Comparison of ENCODE assay signal across 28 mouse cellular contexts in genomic region chr5:100438796-100439195, GRCm38 (mm10).
"Had no signal": no experiment of that assay in that cellular context is flagged by ENCODE, and none has a peak within 500 bp of the region (broad histone marks: within the 10 kb centered on the region; RNA-seq: fewer than 3 reads in every experiment).

No protein-coding gene starts in this region.

- H3K9me3 ChIP-seq: embryonic facial prominence, embryonic 10.5 days; embryonic facial prominence, embryonic 12.5 days; embryonic facial prominence, embryonic 13.5 days; embryonic facial prominence, embryonic 15.5 days; forebrain, embryonic 15.5 days had no signal

- H3K27me3 ChIP-seq: embryonic facial prominence, embryonic 12.5 days; embryonic facial prominence, embryonic 13.5 days; embryonic facial prominence, embryonic 15.5 days; forebrain, embryonic 12.5 days; forebrain, embryonic 13.5 days; forebrain, embryonic 15.5 days had no signal

- H3K27ac ChIP-seq: embryonic facial prominence, embryonic 10.5 days; embryonic facial prominence, embryonic 12.5 days; embryonic facial prominence, embryonic 13.5 days; embryonic facial prominence, embryonic 15.5 days; forebrain, embryonic 10.5 days; forebrain, embryonic 12.5 days; forebrain, embryonic 13.5 days; forebrain, embryonic 15.5 days; gastrocnemius, adult 2 months; heart, adult 2 months had no signal

- H3K9ac ChIP-seq: embryonic facial prominence, embryonic 12.5 days; embryonic facial prominence, embryonic 13.5 days; embryonic facial prominence, embryonic 15.5 days; forebrain, embryonic 12.5 days; forebrain, embryonic 13.5 days; forebrain, embryonic 15.5 days; forebrain, postnatal 0 days had no signal

- H3K4me2 ChIP-seq: embryonic facial prominence, embryonic 12.5 days; embryonic facial prominence, embryonic 13.5 days; embryonic facial prominence, embryonic 15.5 days; forebrain, embryonic 12.5 days; forebrain, embryonic 13.5 days; forebrain, embryonic 15.5 days had no signal

- H3K4me1 ChIP-seq: embryonic facial prominence, embryonic 10.5 days; embryonic facial prominence, embryonic 12.5 days; embryonic facial prominence, embryonic 13.5 days; embryonic facial prominence, embryonic 15.5 days; forebrain, embryonic 10.5 days; forebrain, embryonic 12.5 days; forebrain, embryonic 13.5 days; forebrain, embryonic 15.5 days had no signal

- DNase-seq: cerebellum, adult 2 months; cerebellum, adult 8-10 months; cerebellum, adult 9-10 months; cerebellum, adult 9-11 months; cerebellum, postnatal 10 days; cerebellum, postnatal 14 days; cerebellum, postnatal 25 days; cerebellum, postnatal 36 days; embryo, embryonic 11 days; forebrain, postnatal 0 days; gastrocnemius, adult 2 months; gastrocnemius, postnatal 10 days; gastrocnemius, postnatal 14 days; gastrocnemius, postnatal 25 days; gastrocnemius, postnatal 36 days; heart, adult 18-20 months; heart, adult 2 months had no signal

- ATAC-seq: forebrain, embryonic 13.5 days; forebrain, embryonic 14.5 days; forebrain, embryonic 15.5 days; forebrain, embryonic 16.5 days; forebrain, postnatal 0 days had no signal

- H3K4me3 ChIP-seq: embryonic facial prominence, embryonic 10.5 days; embryonic facial prominence, embryonic 12.5 days; embryonic facial prominence, embryonic 13.5 days; embryonic facial prominence, embryonic 15.5 days; erythroblast, embryonic 14.5 days; forebrain, embryonic 10.5 days; forebrain, embryonic 12.5 days; forebrain, embryonic 13.5 days; forebrain, embryonic 15.5 days; gastrocnemius, adult 2 months; heart, adult 2 months had no signal
